Mouse (Mus musculus): Measurements from ENCODE around the gene Chka.

The Chka gene

GRCm38 (mm10) chr19:3890181-3890580 is 38.6 kb downstream of the Chka start:
- DNase-seq = no peak

- no peak for DNase-seq
These were observed 42.1 kb downstream of the Chka start for GRCm38 (mm10) chr19:3893545-3894116.

- DNase-seq = no peak
These were observed 42.7 kb downstream of the Chka start for GRCm38 (mm10) chr19:3894294-3894693.

- peak; percentile 36 for DNase-seq
These were observed 43.6 kb downstream of the Chka start for GRCm38 (mm10) chr19:3895171-3895631.

GRCm38 (mm10) chr19:3896208-3896607 is 44.6 kb downstream of the Chka start:
- no peak for DNase-seq

GRCm38 (mm10) chr19:3897557-3897956 is 46.0 kb downstream of the Chka start:
- DNase-seq = no peak

- no peak for DNase-seq
These were observed 47.4 kb downstream of the Chka start for GRCm38 (mm10) chr19:3898952-3899351.

GRCm38 (mm10) chr19:3899618-3900017 is 48.0 kb downstream of the Chka start:
- DNase-seq = no peak

GRCm38 (mm10) chr19:3902966-3903365 is 51.4 kb downstream of the Chka start:
- no peak for DNase-seq

- DNase-seq = no peak
These were observed 52.2 kb downstream of the Chka start for GRCm38 (mm10) chr19:3903648-3904362.

GRCm38 (mm10) chr19:3904363-3904675 is 52.7 kb downstream of the Chka start:
- DNase-seq = no peak

- DNase-seq = peak; percentile 59
These were observed 53.8 kb downstream of the Chka start for GRCm38 (mm10) chr19:3905261-3905969.

GRCm38 (mm10) chr19:3906326-3906725 is 54.8 kb downstream of the Chka start:
- DNase-seq = no peak

- DNase-seq = peak; percentile 83
These were observed 55.5 kb downstream of the Chka start, which contains the start of gene Tcirg1 for GRCm38 (mm10) chr19:3906795-3907786. Gene Tcirg1, minus strand, starts transcription at chr19:3907133.

GRCm38 (mm10) chr19:3907876-3908660 is 56.5 kb downstream of the Chka start:
- no peak for DNase-seq

GRCm38 (mm10) chr19:3910206-3910605 is 58.6 kb downstream of the Chka start:
- no peak for DNase-seq

GRCm38 (mm10) chr19:3912337-3913204 is 61.0 kb downstream of the Chka start, which contains the start of gene Ndufs8:
Gene Ndufs8, minus strand, starts transcription at chr19:3912774.
- DNase-seq = peak; percentile 96

GRCm38 (mm10) chr19:3913692-3914091 is 62.1 kb downstream of the Chka start:
- DNase-seq = no peak

GRCm38 (mm10) chr19:3914535-3914934 is 63.0 kb downstream of the Chka start:
- DNase-seq = no peak

- DNase-seq = no peak
These were observed 65.2 kb downstream of the Chka start for GRCm38 (mm10) chr19:3916727-3917126.

- no peak for DNase-seq
These were observed 68.4 kb downstream of the Chka start for GRCm38 (mm10) chr19:3919928-3920327.
